Mouse (Mus musculus): ENCODE measurements around the gene Tmem39a. TPM values are rescaled to one million over a fixed set of nuclear protein-coding genes. Genes with fewer than 3 reads are reported as not detected.

Gene Tmem39a
- polyA plus RNA-seq, 1 experiment from 2014 or later = 106 TPM

DNA sequence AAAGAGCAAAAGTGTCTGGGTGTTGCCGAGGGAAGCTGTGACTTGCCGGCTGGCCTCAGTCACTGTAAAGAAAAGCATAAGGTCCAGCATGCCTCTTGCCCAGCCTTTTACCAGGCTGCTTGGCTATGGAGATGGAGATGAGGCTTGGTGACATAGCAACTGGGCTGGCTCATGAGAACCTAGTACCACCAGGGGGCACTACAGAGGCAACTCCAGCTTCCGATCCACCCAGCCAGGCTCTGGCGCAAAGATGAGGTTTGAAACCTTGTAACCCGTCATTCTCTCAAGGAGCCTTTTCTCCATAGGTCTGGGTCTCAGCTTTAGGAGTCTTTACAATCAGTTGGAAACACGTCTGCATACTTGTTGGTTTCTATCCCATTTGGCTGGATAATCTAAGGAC, 60.6 kb downstream of the Tmem39a start:
- no peak overlapping the region for H3K9ac ChIP-seq (ENCODE audit: low read length)
- no peak overlapping the region for H3K27ac ChIP-seq (ENCODE audit: low read length)
- no peaks in the 10 kb centered on the region for H3K4me1 ChIP-seq (ENCODE audit: control insufficient read depth, insufficient read depth, low read length)
- no peaks in the 10 kb centered on the region for H3K9me3 ChIP-seq (replicated peaks; ENCODE audit: control insufficient read depth, low read length)
- H3K27me3 ChIP-seq (ENCODE audit: control insufficient read depth, insufficient read depth, low read length) = no peaks in the 10 kb centered on the region
- ATAC-seq (ENCODE audit: insufficient read depth, low FRiP score) = peak; percentile 53; the same call in 1 of the 2 replicates
- 25% methylated on average over 6 of the region's 6 CpGs for WGBS
- H3K4me3 ChIP-seq (replicated peaks; ENCODE audit: low read length) = no peak overlapping the region
- no peaks in the 10 kb centered on the region for H3K36me3 ChIP-seq (ENCODE audit: control insufficient read depth, insufficient read depth, low read length)
- H3K4me2 ChIP-seq (ENCODE audit: low read depth, low read length) = no peak overlapping the region

DNA sequence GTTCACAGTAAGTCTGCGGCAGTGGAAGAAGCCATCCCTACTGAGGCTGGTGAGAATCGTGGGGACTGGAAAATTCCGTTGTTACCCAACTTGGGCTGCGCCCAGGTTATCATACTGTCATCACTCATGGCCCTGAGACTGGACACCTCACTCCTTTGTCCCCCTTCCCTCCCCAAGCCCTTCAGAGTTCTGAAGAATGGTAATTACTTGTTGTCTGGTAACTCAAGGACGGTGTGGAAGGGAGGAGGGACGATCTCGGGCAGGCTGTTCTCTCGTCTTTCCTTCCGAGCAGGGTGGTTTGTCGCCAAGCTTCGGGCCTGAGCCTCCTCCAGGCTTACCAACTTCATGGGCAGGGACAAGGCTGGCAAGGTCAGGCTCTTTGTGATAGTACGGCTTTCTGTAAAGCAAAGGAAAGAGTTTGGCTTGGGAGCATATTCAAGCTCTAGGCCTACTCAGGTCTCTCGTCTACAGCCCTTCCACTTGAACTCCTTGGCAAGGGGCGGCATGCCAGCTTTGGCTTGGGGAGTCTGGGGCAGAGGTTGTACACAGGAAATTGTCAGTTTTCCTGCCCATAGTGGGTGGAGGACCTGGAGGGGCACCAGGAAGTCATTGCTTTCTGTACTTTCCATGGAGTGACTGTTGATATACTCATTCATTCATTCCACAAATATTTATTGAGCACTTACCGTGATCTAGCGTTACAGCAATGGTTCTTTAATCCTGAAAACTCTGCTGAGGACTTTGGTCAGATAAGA, 62.4 kb downstream of the Tmem39a start:
- 84% methylated on average over 16 of the region's 16 CpGs for WGBS
- Histone ChIP-seq H3K4me3 (replicated peaks; ENCODE audit: low read length) (no peak overlapping the region), H3K9ac (ENCODE audit: low read length) (no peak overlapping the region), H3K27me3 (ENCODE audit: control insufficient read depth, insufficient read depth, low read length) (no peaks in the 10 kb centered on the region), H3K4me1 (ENCODE audit: control insufficient read depth, insufficient read depth, low read length) (no peaks in the 10 kb centered on the region), H3K4me2 (ENCODE audit: low read depth, low read length) (no peak overlapping the region), H3K9me3 (replicated peaks; ENCODE audit: control insufficient read depth, low read length) (no peaks in the 10 kb centered on the region), H3K36me3 (ENCODE audit: control insufficient read depth, insufficient read depth, low read length) (no peaks in the 10 kb centered on the region), H3K27ac (ENCODE audit: low read length) (no peak overlapping the region)
- no peak for ATAC-seq (ENCODE audit: insufficient read depth, low FRiP score)

DNA sequence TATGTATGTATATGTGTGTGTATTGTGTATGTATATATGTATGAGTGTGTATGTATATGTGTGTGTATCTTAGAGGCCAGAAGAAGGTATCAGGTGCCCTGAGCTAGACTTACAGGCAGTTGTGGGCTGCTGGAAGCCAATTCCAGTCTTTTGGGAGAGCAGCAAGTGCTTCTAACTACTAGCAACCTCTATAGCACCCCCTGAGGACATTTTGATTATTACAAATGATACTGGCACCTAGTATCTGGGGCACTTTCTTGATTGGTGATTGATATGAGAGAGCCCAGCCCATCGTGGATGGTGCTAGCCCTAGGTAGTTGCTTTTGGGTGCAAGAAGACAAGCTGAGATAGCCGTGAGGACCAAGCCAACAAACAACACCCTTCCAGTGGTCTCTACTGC, 63.8 kb downstream of the Tmem39a start:
- H3K27ac ChIP-seq (ENCODE audit: low read length) = no peak overlapping the region
- ATAC-seq (ENCODE audit: insufficient read depth, low FRiP score) = no peak
- H3K4me3 ChIP-seq (replicated peaks; ENCODE audit: low read length) = no peak overlapping the region
- no peaks in the 10 kb centered on the region for H3K9me3 ChIP-seq (replicated peaks; ENCODE audit: control insufficient read depth, low read length)
- WGBS = 71% methylated on average over 2 of the region's 2 CpGs
- H3K4me2 ChIP-seq (ENCODE audit: low read depth, low read length) = no peak overlapping the region
- H3K27me3 ChIP-seq (ENCODE audit: control insufficient read depth, insufficient read depth, low read length) = no peaks in the 10 kb centered on the region
- H3K36me3 ChIP-seq (ENCODE audit: control insufficient read depth, insufficient read depth, low read length) = no peaks in the 10 kb centered on the region
- H3K4me1 ChIP-seq (ENCODE audit: control insufficient read depth, insufficient read depth, low read length) = no peaks in the 10 kb centered on the region
- H3K9ac ChIP-seq (ENCODE audit: low read length) = no peak overlapping the region

DNA sequence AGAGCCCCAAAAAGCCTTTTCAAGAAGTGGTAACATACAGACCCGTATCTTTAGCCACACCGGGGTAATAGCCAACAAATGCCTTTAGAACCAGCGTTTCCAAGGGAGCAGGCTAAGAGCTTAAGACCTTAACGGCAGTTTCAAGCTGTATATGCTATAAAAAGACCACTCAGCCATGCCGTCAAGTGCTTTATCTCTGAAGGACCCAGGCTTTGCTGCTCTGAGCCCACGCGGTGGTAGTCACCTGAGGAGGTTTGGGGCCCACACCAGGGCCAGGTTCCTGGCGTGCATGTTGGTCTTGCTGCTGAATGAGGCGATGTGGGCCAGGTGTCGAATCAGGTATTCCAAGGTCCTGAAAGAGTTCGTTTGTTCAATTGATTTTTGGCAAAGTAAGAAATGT, 65.8 kb downstream of the Tmem39a start:
- Histone ChIP-seq H3K4me1 (ENCODE audit: control insufficient read depth, insufficient read depth, low read length) (no peaks in the 10 kb centered on the region), H3K27me3 (ENCODE audit: control insufficient read depth, insufficient read depth, low read length) (no peaks in the 10 kb centered on the region), H3K4me3 (replicated peaks; ENCODE audit: low read length) (no peak overlapping the region), H3K9me3 (replicated peaks; ENCODE audit: control insufficient read depth, low read length) (no peaks in the 10 kb centered on the region), H3K27ac (ENCODE audit: low read length) (no peak overlapping the region), H3K36me3 (ENCODE audit: control insufficient read depth, insufficient read depth, low read length) (no peaks in the 10 kb centered on the region), H3K4me2 (ENCODE audit: low read depth, low read length) (no peak overlapping the region), H3K9ac (ENCODE audit: low read length) (no peak overlapping the region)
- no peak for ATAC-seq (ENCODE audit: insufficient read depth, low FRiP score)
- WGBS = 74% methylated on average over 11 of the region's 11 CpGs

DNA sequence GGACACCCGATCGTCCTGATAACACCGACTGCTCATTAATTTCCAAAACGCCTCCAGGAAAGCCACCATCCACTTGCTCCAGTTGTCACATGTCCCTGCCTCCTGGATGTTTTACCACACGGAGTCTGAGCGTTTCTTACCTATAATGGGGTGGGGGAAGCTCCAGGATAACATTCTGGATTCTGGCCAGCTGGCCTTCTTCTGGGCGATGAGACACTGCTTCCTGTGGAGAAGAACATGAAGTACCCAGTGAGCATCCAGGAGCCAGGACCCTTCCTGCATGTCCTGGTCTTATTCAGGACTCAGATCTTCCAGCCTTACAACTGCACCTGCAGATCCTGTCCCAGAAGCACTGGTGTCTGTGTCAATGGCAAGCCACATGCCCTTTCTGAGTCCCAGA, 66.9 kb downstream of the Tmem39a start:
- H3K36me3 ChIP-seq (ENCODE audit: control insufficient read depth, insufficient read depth, low read length) = no peaks in the 10 kb centered on the region
- ATAC-seq (ENCODE audit: insufficient read depth, low FRiP score) = no peak
- H3K9ac ChIP-seq (ENCODE audit: low read length) = no peak overlapping the region
- H3K4me3 ChIP-seq (replicated peaks; ENCODE audit: low read length) = no peak overlapping the region
- no peaks in the 10 kb centered on the region for H3K27me3 ChIP-seq (ENCODE audit: control insufficient read depth, insufficient read depth, low read length)
- 77% methylated on average over 7 of the region's 7 CpGs for WGBS
- no peaks in the 10 kb centered on the region for H3K4me1 ChIP-seq (ENCODE audit: control insufficient read depth, insufficient read depth, low read length)
- H3K9me3 ChIP-seq (replicated peaks; ENCODE audit: control insufficient read depth, low read length) = no peaks in the 10 kb centered on the region
- no peak overlapping the region for H3K27ac ChIP-seq (ENCODE audit: low read length)
- no peak overlapping the region for H3K4me2 ChIP-seq (ENCODE audit: low read depth, low read length)

DNA sequence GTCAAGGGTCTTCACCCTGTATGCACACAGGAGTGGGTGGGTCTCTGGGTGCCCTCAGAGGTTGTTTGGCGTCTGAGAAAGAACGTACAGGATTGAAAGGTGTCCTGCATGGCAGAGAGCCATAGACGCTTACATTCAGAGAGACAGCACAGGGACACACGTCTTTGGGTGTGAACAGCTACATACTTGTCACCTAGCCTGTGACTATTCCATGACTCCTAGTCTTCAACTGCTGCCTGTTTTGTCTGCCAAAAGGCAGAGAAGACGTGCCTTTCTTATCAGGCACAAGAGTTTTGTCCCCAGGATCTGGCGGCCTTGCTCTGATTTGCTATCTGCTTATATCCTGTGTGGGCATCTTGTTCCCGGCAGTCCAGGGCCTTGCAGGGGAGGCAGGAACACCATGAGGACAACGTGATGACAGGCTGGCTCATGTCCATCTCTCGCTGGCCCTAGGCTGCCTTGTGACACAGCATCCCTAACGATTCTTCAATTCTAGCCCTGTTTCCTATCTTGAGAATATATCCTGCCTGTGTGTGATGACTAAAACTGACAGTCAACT, 67.4 kb downstream of the Tmem39a start:
- Histone ChIP-seq H3K36me3 (ENCODE audit: control insufficient read depth, insufficient read depth, low read length) (no peaks in the 10 kb centered on the region), H3K4me3 (replicated peaks; ENCODE audit: low read length) (no peak overlapping the region), H3K4me2 (ENCODE audit: low read depth, low read length) (no peak overlapping the region), H3K4me1 (ENCODE audit: control insufficient read depth, insufficient read depth, low read length) (no peaks in the 10 kb centered on the region), H3K27ac (ENCODE audit: low read length) (no peak overlapping the region), H3K9ac (ENCODE audit: low read length) (no peak overlapping the region), H3K27me3 (ENCODE audit: control insufficient read depth, insufficient read depth, low read length) (no peaks in the 10 kb centered on the region), H3K9me3 (replicated peaks; ENCODE audit: control insufficient read depth, low read length) (no peaks in the 10 kb centered on the region)
- ATAC-seq (ENCODE audit: insufficient read depth, low FRiP score) = no peak
- WGBS = 74% methylated on average over 10 of the region's 10 CpGs

DNA sequence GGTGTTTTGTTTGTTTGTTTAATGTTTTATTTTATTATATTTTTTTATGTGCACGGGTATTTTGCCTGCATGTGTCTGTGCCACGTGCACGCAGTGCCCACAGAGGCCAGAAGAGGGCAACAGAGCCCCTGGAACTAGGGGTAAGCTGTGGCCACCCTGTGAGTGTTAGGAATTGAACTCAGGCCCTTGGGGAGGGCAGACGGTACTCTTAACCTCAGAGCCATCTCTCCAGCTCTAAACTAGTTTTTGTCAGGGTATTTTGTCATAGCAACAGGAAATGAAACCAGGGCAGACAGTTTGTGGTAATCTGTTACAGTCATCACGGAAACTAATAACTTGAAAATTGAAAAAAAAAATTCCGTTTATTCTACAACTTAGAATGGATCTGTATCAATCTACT, 73.6 kb downstream of the Tmem39a start:
- H3K4me2 ChIP-seq (ENCODE audit: low read depth, low read length) = no peak overlapping the region
- ATAC-seq (ENCODE audit: insufficient read depth, low FRiP score) = no peak
- H3K27ac ChIP-seq (ENCODE audit: low read length) = no peak overlapping the region
- H3K4me3 ChIP-seq (replicated peaks; ENCODE audit: low read length) = no peak overlapping the region
- no peaks in the 10 kb centered on the region for H3K36me3 ChIP-seq (ENCODE audit: control insufficient read depth, insufficient read depth, low read length)
- 62% methylated on average over 6 of the region's 6 CpGs for WGBS
- H3K27me3 ChIP-seq (ENCODE audit: control insufficient read depth, insufficient read depth, low read length) = no peaks in the 10 kb centered on the region
- H3K9me3 ChIP-seq (replicated peaks; ENCODE audit: control insufficient read depth, low read length) = no peaks in the 10 kb centered on the region
- H3K9ac ChIP-seq (ENCODE audit: low read length) = no peak overlapping the region
- H3K4me1 ChIP-seq (ENCODE audit: control insufficient read depth, insufficient read depth, low read length) = no peaks in the 10 kb centered on the region

DNA sequence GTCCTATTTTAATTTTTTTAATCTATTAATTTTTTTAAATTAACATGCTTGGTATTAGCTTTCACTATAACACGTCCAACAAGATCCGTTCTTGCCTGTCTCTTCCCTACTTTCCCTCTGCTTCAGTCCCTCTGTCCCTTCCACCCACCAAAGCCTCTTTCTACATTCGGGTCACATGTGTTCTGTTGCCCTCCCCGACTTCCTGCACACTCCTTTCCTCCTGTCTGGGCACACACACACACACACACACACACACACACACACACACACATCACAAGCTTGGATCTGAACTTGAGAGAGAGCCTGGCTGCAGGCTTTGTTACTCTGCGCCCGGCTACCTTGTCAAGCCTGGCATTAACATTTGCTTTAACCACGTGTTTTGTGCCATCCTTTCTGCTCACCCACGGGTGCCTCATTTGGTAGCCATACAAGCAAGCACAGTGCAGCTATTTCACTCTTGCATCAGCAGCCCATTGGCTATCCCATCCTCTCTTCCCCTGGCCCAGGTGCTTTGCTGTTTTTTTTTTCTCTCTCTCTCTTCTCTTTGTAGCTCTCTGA, 77.4 kb downstream of the Tmem39a start:
- Histone ChIP-seq H3K27me3 (ENCODE audit: control insufficient read depth, insufficient read depth, low read length) (no peaks in the 10 kb centered on the region), H3K27ac (ENCODE audit: low read length) (no peak overlapping the region), H3K4me3 (replicated peaks; ENCODE audit: low read length) (no peak overlapping the region), H3K9me3 (replicated peaks; ENCODE audit: control insufficient read depth, low read length) (no peaks in the 10 kb centered on the region), H3K36me3 (ENCODE audit: control insufficient read depth, insufficient read depth, low read length) (no peaks in the 10 kb centered on the region), H3K9ac (ENCODE audit: low read length) (no peak overlapping the region), H3K4me1 (ENCODE audit: control insufficient read depth, insufficient read depth, low read length) (no peaks in the 10 kb centered on the region), H3K4me2 (ENCODE audit: low read depth, low read length) (no peak overlapping the region)
- WGBS = 70% methylated on average over 8 of the region's 8 CpGs
- ATAC-seq (ENCODE audit: insufficient read depth, low FRiP score) = no peak

DNA sequence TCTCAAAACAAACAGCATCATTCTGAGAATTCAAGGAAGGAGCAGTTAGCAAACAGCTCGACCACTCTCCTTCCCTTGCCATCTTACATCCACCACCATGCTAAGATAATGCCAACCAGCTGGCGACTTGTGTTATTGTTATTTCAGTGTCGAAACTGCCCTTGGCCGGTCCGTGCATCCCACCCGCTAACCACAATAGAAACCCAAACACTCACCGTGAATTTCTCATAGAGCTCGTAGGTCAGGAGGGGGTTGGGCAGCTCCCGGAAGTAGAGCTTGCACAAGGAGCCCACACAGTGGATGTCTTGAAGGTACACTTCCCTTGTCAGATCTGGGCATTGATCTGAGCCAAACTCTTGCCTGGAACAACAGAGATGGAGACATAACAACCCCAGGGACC, 78.2 kb downstream of the Tmem39a start:
- H3K9ac ChIP-seq (ENCODE audit: low read length) = no peak overlapping the region
- no peaks in the 10 kb centered on the region for H3K9me3 ChIP-seq (replicated peaks; ENCODE audit: control insufficient read depth, low read length)
- no peak for ATAC-seq (ENCODE audit: insufficient read depth, low FRiP score)
- no peak overlapping the region for H3K27ac ChIP-seq (ENCODE audit: low read length)
- no peaks in the 10 kb centered on the region for H3K4me1 ChIP-seq (ENCODE audit: control insufficient read depth, insufficient read depth, low read length)
- no peak overlapping the region for H3K4me2 ChIP-seq (ENCODE audit: low read depth, low read length)
- H3K4me3 ChIP-seq (replicated peaks; ENCODE audit: low read length) = no peak overlapping the region
- H3K36me3 ChIP-seq (ENCODE audit: control insufficient read depth, insufficient read depth, low read length) = no peaks in the 10 kb centered on the region
- H3K27me3 ChIP-seq (ENCODE audit: control insufficient read depth, insufficient read depth, low read length) = no peaks in the 10 kb centered on the region
- WGBS = 59% methylated on average over 9 of the region's 9 CpGs
